Mouse (Mus musculus): Measurements from ENCODE around the gene Bok.

- TF ChIP-seq ZC3H11A (IDR thresholded peaks at IDR 0.05; ENCODE audit: borderline replicate concordance, low read depth, low read length) = no peak
- TF ChIP-seq CHD2 (IDR thresholded peaks at IDR 0.05; ENCODE audit: low read depth, low read length) = no peak
- no peak for TF ChIP-seq MAFK (IDR thresholded peaks at IDR 0.05; ENCODE audit: insufficient read depth, low read depth, low read length)
- TF ChIP-seq HCFC1 (IDR thresholded peaks at IDR 0.05; ENCODE audit: borderline replicate concordance, insufficient read depth, low read length) = no peak
- TF ChIP-seq ZNF384 (IDR thresholded peaks at IDR 0.05; ENCODE audit: low read depth, low read length) = no peak
Measured at GRCm38 (mm10) chr1:93735859-93736258, 50.4 kb downstream of the Bok start.

Data from ES-E14 (cell line).